Mouse (Mus musculus) heart, postnatal 36 days (tissue): ENCODE data around the gene S100pbp. TPM values are rescaled to one million over a fixed set of nuclear protein-coding genes. Genes with fewer than 3 reads are reported as not detected.

Experiments used
- DNase-seq, 2 experiments: peaks; one replicate each; pipeline ENCODE4 v3.0.0; 2021 to 2022
- intact Hi-C: fragments of 180-260 bp; cut with DNase I; formaldehyde crosslinking; loops from one replicate; pipeline ENCODE4 v1.15.1; 2025
- total RNA-seq, 2 experiments: library from RNA; stranded (reverse); gene quantifications; 2 replicates each; pipeline ENCODE4 v1.2.3; 2021

The S100pbp gene
- total RNA-seq = 10 to 100 TPM; 11.3 to 15.7 TPM

DNA sequence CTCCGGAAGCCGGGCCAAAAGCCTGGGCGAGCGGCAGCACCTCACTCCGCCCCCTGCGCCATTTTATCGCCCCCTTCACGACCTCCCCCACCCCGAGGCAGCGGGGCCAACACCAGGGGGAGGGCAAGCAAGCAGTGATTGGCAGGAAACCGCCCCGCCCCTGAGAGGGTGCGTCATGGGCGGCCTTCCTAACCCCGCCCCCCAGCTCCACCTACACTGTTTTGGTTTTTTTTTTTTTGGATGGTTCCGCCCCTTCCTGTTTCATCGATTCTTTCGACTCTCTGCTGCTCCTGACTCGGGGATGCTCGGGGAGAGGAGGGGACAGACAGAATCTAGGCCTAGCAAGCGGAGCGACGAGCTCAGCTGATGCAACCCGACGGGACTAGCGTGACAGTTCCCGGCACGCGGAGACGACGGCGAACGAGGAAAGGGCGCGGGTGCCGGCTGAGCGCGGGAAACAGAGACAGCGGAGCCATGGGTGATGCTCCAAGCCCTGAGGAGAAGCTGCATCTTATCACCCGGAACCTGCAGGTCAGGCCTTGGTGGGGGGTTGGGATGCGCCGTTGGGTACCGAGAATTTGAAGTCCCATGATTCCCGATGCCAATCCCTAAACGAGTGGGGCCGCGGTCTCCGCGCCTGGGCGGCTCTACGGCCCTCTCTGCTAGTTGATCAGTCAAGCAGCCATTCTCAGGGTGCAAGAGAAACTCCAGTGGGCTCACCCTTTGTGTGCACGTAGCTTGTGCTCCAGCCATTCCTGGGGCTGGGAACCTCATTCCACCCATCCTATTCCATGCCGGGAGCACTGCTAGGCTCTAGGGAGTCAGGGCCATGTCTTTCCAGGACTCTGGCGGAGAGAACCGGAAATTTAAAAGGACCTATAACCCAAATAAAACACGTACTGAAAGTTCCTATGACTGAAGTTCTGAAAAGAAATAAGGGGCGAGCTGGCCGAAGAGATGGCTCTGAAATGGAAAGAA, at the start of gene S100pbp, which contains the start of gene Yars:
Gene S100pbp (minus strand): TSS at position 186 of the 978 bp plus-strand sequence.
Gene Yars (plus strand): TSS at position 219 of the 978 bp plus-strand sequence.
- DNase-seq = peak; percentile 96
- intact Hi-C loops = loop anchor here (5.0 kb wide), 3 partner anchors 142 to 267 kb away; partner anchors contain the start of gene Ak2

DNA sequence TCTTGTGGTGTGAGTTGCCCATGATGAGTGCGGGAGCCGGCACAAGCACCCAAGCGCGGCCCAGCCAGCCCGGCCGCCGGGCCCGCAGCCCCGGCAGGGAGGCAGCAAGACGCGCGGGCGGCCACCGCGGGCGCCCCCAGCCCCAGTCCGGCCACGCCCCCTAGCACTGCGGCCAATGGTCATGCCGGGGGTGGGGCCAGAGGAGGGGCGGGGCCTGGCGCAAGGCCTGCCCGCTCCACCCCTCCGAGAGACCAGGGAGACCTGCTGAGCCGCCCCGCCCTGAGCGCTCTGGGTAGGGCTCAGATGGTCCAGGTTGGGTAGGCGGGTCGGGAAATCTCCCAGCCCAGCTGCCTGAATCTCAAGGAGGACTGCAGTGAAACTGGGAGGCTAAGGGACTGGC, 49.5 kb upstream of the S100pbp start:
- DNase-seq = peak in 1 of 2 experiments; percentile 44
- intact Hi-C loops = no loop called here

- intact Hi-C loops = no loop called here
- DNase-seq = no peak
Observed at GRCm38 (mm10) chr4:129238579-129239016, 49.1 kb upstream of the S100pbp start.

- intact Hi-C loops = no loop called here
- no peak for DNase-seq
Observed at GRCm38 (mm10) chr4:129237843-129238441, 48.4 kb upstream of the S100pbp start.

DNA sequence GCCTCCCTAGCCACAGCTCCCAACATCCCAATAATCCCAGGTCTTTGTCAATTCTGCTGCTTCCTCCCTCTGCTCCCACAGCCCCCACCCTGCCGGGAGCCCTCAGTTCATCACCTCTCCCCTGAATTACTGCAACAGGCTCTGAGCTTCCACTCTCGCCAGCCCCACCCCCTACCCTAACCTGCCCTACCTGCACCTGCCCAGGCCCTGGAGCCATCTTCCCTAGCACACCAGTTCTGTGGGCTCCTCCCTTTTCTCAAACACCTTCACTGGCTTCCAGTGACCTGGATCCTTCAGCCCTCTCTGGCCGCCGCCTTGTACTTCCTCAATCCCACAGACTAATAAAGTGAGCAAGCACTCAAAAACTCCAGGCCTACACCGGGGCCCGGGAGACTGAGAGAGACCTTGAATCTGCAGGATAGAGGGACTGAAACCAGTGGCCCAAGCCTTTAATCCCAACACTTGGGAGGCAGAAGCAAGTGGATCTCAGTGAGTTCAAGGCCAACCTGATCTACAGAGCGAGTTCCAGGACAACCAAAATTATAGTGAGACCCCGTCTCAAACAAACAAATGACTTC, 46.8 kb upstream of the S100pbp start:
- intact Hi-C loops = no loop called here
- DNase-seq = no peak

GRCm38 (mm10) chr4:129235147-129235546, 45.6 kb upstream of the S100pbp start:
- no peak for DNase-seq
- intact Hi-C loops = no loop called here

DNA sequence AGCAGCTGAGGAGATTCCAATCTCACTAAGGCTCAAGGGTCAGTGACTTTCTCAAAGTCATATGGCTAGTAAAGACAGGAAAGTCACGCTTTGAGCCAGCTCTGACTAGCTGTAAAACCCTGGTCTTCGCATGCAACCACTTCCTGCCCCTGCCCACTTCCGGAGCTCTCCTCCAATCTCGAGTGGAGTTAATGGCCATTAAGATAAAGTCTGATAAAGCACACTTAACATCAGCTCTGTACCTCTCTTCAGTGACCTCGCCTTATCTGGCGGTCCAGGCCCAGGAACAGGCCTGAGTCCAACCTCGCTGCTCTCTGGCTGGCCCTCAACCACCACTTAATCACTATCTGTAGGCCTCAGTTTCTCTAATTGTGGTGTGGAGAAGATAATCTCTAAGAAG, 45.0 kb upstream of the S100pbp start:
- no peak for DNase-seq
- intact Hi-C loops = no loop called here

- no peak for DNase-seq
- intact Hi-C loops = no loop called here
Observed at GRCm38 (mm10) chr4:129232561-129233360, 43.2 kb upstream of the S100pbp start.

DNA sequence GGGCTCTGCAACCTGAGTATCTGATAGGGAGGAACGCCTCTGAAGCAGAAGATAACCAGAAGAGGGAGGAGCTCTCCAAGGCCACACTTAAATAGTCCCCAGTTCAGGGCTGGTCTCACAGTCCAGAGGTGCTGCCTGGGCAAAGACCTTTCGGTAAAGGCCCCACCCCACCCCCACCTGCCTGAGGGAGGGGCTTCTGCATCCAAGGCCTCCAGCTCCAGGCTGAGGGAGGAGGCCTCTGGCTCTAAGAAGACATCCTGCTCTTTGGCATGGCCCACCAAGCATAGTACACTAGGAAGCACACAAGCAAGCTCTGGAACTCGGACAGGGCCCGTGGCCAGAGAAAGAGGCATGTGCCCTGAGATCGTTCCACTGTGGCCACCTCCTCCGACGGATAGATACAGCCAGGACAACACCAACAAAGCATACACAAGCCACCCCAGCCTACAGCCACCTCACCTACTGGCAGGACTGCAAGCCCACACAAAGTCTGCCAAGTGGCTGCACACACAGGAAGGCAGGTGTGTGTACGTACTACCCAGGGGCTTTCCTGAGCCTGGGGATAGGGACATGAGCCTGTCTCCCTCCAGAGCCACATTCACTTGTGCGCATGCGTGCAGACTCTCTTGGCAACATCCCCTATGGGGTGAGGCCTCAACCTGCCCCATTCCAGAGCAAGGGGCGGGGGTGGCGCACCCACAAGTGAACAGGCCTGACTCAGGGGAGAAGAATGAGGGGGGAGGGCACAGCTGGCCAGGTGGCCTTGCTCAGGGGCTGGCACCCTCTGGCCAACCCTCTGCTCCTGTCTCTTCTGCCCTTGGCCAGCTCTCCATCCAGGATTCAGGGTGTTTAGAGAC, 42.3 kb upstream of the S100pbp start:
- no peak for DNase-seq
- intact Hi-C loops = no loop called here

DNA sequence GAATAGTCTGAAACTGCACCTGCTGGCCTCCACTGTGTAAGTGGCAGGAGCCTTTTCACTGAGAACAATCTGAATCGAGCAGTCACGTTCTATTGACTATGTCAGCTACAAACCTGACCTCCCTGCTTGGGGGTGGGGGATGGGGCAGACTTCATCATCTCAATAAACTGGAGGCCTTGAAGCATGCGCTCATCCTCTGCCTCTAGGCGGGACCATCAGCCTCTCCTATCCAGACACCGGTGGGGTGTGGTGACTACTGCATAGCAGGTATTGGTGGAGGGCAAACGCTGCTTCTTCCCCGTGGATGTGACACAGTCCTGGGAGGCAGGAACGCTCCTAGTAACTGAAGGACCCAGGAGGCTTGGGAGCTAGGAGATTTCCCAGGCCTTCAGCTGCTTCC, 41.4 kb upstream of the S100pbp start:
- no peak for DNase-seq
- intact Hi-C loops = no loop called here

- DNase-seq = no peak
- intact Hi-C loops = loop anchor here (5.0 kb wide), 1 partner anchor 34 kb away; the partner anchor contains the start of gene C77080
Observed at GRCm38 (mm10) chr4:129227985-129228381, 38.5 kb upstream of the S100pbp start.

DNA sequence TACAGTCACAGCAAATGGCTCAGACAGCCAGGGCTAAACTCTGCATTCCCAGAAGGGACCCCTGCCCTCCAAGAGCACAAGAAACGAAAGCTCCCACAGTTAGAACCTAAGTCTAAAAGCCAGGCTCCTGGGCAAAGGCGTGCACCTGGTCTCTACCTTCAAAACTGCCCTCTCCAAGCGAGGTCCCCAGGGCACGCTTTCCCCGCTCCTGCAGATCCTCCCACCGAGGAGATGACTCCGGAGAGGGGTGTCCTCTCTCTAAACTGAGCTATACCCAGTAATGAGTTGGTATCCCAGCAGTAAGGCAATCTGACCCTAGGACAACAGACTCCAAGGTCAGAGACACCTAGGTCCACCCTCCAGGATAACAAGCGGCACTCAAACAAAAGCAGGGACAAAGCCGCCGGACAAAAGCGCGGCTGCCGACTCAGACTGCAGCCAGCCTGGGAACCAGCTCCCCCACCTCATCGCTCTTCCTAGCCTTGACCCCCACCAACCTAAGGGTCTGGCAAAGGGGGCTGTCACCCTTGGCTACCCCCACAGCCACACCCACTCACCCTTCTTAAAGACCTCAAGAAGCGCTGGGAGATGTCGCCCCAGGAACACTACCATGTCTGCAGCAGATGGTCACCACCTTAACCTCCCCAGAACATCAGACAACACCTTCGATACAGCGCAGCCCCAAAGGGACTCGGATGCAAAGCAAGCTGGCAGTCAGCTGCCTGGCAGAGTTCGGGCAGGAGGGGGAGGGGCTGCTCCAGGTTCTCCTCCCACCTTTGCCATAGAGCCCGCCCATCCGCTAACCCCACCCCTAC, 37.9 kb upstream of the S100pbp start:
- no peak for DNase-seq
- intact Hi-C loops = loop anchor here (5.0 kb wide), 1 partner anchor 35 kb away; the partner anchor contains the start of gene C77080

GRCm38 (mm10) chr4:129226441-129226963, 37.0 kb upstream of the S100pbp start:
- intact Hi-C loops = loop anchor here (5.0 kb wide), 1 partner anchor 36 kb away; the partner anchor contains the start of gene C77080
- no peak for DNase-seq

DNA sequence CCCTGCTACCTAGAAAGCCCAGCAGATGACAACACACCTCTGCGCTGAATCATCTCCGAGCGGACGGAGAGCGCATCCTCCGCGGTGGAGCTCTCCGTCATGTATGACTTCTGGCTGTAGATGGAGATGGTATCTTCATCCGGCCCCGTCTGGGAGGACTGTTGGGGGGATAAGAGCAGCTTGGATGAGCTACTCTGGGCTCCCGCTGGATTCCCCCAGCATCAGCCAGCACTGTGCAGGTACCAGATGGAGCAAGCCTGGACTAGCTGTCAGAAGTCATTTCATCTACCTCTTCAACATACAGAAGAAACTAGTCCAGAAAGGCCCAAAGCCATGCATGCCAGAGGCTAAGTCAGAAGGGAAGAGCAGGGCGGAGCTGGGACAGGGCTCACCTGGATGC, 35.8 kb upstream of the S100pbp start:
- no peak for DNase-seq
- intact Hi-C loops = loop anchor here (5.0 kb wide), 1 partner anchor 37 kb away; the partner anchor contains the start of gene C77080

DNA sequence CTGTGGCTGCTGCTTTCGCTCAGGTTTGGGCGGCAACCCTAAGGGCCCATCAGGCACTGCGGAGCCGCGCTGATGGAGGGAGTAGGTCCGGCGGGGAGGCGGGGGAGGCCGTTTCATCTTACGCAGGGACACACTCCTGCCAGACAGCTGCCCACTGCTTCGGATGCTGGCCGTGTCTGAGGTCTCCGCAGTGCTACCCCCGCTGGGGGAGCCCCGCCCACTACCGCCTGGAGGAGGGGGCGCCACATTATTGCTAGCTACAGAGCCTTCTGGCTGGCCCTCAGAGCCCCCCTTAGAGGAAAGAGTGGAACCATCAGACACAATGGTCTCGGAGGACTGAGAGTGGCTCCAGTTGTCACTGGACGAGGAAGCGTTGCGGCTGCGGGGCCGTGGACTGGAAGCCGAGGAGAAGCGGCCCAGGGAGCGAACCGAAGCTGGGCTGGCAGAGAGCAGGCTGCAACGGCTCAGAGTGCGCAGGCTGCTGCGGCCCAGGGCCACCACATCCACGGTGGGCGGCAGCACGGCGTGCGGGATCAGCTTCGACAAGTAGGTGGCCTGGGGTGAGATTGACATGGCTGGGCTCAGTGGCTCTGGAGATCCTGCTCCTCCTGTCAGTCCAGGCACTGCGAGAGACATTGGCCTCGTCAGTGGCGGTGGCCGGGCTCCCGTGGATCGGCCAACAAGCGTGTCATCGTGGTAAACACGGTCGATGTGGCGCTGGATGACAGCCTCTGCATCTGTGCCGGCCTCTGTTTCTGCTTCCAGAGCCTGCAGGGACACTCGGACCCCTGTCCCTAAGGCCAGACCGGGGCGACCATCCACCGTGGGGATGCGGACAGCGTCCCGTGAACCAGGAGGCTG, 34.1 kb upstream of the S100pbp start:
- no peak for DNase-seq
- intact Hi-C loops = no loop called here

- intact Hi-C loops = no loop called here
- DNase-seq = peak; percentile 43 to 48
Observed at GRCm38 (mm10) chr4:129222019-129222925, 32.7 kb upstream of the S100pbp start.
